Mouse (Mus musculus): Measurements from ENCODE around the gene Pin1rt1. TPM values are rescaled to one million over a fixed set of nuclear protein-coding genes. Genes with fewer than 3 reads are reported as not detected.
A peak's percentile ranks its signal among the peaks of the same experiment; 100 is the strongest.

The Pin1rt1 gene
- total and polyA plus RNA-seq, 2 experiments from 2014 or later = not detected

DNA sequence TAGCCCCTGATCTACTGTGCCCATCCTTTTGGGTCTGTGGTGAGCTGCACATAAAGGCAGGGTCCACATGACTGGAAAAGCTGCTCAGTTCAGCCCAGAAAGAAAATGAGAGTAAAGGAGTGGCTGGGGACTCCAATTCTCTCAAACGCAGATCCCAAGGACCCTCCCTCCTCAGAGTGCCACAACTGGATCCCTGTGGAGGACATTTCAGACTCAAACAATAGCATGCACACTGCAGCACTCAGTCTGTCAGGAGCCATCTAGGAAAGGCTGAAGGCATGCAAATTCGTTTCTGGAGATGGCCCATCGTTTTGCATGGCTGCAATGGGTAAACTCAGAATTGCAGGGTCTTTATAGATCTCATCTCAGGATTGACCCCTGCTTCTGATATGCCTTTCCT, 13.0 kb downstream of the Pin1rt1 start:
- no peak for ATAC-seq
- no peak for DNase-seq
- peaks cover 17% of the 10 kb centered on the region for H3K36me3 ChIP-seq (ENCODE audit: insufficient read depth)
- H3K4me3 ChIP-seq (ENCODE audit: low read depth, low read length) = no peak overlapping the region
- H3K9ac ChIP-seq = no peak overlapping the region
- 59% methylated on average over 3 of the region's 3 CpGs for WGBS
- TF ChIP-seq CTCF (IDR thresholded peaks at IDR 0.05; ENCODE audit: low read depth) = no peak
- H3K4me1 ChIP-seq (ENCODE audit: insufficient read depth) = no peaks in the 10 kb centered on the region
- no peaks in the 10 kb centered on the region for H3K27me3 ChIP-seq (ENCODE audit: insufficient read depth, low read length)
- H3K9me3 ChIP-seq (ENCODE audit: low read length) = no peaks in the 10 kb centered on the region
- H3K27ac ChIP-seq (ENCODE audit: low read depth, low read length) = no peak overlapping the region
- H3K4me2 ChIP-seq (ENCODE audit: low read depth) = no peak overlapping the region

DNA sequence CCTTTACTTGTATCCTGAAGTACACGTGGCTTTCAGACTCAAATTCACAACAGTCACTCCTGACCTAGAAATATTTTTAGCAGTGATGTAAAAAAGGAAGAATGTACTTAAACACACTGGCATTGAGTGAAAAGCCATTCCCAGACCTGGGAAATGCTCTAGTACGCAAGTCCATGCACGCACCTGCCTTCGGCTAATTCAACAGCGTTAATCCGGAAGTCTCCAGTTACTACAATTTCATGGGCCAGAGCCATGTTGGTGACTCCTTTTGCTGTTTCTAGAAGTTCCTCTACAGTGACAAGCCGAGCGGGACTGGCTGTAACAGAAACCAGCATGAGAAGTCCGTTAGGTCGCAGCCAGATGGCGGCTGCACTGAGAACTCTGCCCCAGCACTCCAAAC, 16.5 kb downstream of the Pin1rt1 start:
- Histone ChIP-seq H3K27me3 (ENCODE audit: insufficient read depth, low read length) (no peaks in the 10 kb centered on the region), H3K36me3 (ENCODE audit: insufficient read depth) (peaks cover 12% of the 10 kb centered on the region), H3K27ac (ENCODE audit: low read depth, low read length) (no peak overlapping the region), H3K4me1 (ENCODE audit: insufficient read depth) (no peaks in the 10 kb centered on the region), H3K9ac (no peak overlapping the region), H3K4me3 (ENCODE audit: low read depth, low read length) (no peak overlapping the region), H3K9me3 (ENCODE audit: low read length) (no peaks in the 10 kb centered on the region), H3K4me2 (ENCODE audit: low read depth) (no peak overlapping the region)
- DNase-seq (no peak), ATAC-seq (no peak)
- WGBS = 88% methylated on average over 11 of the region's 11 CpGs
- no peak for TF ChIP-seq CTCF (IDR thresholded peaks at IDR 0.05; ENCODE audit: low read depth)

DNA sequence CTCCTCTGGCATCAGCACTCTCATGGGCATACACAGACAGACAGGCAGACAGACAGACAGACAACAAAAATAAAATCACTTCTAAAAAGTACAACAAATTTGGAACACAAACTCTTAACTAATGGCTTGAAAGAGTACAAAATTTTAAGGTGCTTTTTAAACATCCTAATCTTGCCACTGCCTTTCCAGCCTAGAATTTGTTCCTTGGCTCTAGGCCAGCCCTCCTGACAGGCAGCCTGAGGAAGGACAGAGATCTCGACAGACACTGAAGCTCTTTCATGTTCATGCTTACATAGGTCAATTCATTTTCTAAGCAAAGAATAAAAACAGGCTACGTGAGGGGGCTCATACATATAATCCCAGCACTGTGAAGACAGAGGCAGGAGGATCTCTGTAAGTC, 23.6 kb downstream of the Pin1rt1 start:
- ATAC-seq (no peak), DNase-seq (no peak)
- H3K27me3 ChIP-seq (ENCODE audit: insufficient read depth, low read length) = no peaks in the 10 kb centered on the region
- no peak overlapping the region for H3K4me3 ChIP-seq (ENCODE audit: low read depth, low read length)
- no peak for TF ChIP-seq CTCF (IDR thresholded peaks at IDR 0.05; ENCODE audit: low read depth)
- no peak overlapping the region for H3K27ac ChIP-seq (ENCODE audit: low read depth, low read length)
- no peak overlapping the region for H3K9ac ChIP-seq
- H3K36me3 ChIP-seq (ENCODE audit: insufficient read depth) = peaks cover 13% of the 10 kb centered on the region
- 54% methylated on average over 2 of the region's 2 CpGs for WGBS
- no peaks in the 10 kb centered on the region for H3K9me3 ChIP-seq (ENCODE audit: low read length)
- no peak overlapping the region for H3K4me2 ChIP-seq (ENCODE audit: low read depth)
- H3K4me1 ChIP-seq (ENCODE audit: insufficient read depth) = no peaks in the 10 kb centered on the region

DNA sequence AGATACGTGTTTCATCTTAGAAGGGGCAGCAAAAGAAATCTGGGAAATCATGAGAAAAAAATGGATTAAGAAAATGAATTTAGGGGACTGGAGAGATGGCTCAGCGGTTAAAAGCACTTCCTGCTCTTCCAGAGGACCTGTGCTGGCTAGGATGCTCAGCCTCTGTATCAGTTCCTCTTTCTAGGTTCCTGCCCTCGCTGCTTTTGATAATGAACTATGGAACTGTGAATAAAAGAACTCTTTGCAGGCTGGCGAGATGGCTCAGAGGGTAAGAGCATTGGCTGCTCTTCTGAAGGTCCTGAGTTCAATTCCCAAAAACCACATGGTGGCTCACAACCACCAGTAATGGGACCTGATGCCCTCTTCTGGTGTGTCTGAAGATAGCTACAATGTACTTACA, 25.5 kb downstream of the Pin1rt1 start:
- DNase-seq (no peak), ATAC-seq (no peak)
- H3K9ac ChIP-seq = no peak overlapping the region
- no peak overlapping the region for H3K4me2 ChIP-seq (ENCODE audit: low read depth)
- H3K9me3 ChIP-seq (ENCODE audit: low read length) = no peaks in the 10 kb centered on the region
- no peaks in the 10 kb centered on the region for H3K27me3 ChIP-seq (ENCODE audit: insufficient read depth, low read length)
- WGBS = 69% methylated on average over 4 of the region's 4 CpGs
- no peak overlapping the region for H3K4me3 ChIP-seq (ENCODE audit: low read depth, low read length)
- no peaks in the 10 kb centered on the region for H3K4me1 ChIP-seq (ENCODE audit: insufficient read depth)
- peaks cover 17% of the 10 kb centered on the region for H3K36me3 ChIP-seq (ENCODE audit: insufficient read depth)
- no peak overlapping the region for H3K27ac ChIP-seq (ENCODE audit: low read depth, low read length)
- no peak for TF ChIP-seq CTCF (IDR thresholded peaks at IDR 0.05; ENCODE audit: low read depth)

DNA sequence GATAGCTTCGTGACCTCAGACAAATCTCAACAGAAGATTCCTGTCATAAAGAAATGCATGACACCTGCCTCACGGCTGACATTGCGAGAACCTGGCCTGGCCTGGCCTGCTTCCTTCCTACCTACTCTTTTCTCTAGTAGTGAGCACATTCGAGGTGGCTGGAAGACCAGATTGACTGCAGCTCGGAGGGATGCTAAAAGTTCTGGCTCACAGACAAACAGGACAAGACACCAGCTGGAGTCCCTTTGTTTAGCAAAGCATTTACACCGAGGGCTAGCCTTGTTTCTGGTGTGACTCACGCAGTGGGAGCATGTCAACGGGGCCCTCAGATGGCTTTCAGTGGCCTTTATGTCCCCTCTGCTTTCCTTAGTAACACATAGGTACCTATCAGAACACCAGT, 27.5 kb downstream of the Pin1rt1 start:
- WGBS = 72% methylated on average over 8 of the region's 8 CpGs
- Histone ChIP-seq H3K27ac (ENCODE audit: low read depth, low read length) (no peak overlapping the region), H3K4me2 (ENCODE audit: low read depth) (no peak overlapping the region), H3K9me3 (ENCODE audit: low read length) (no peaks in the 10 kb centered on the region), H3K36me3 (ENCODE audit: insufficient read depth) (peaks cover 29% of the 10 kb centered on the region), H3K4me1 (ENCODE audit: insufficient read depth) (no peaks in the 10 kb centered on the region), H3K9ac (no peak overlapping the region), H3K4me3 (ENCODE audit: low read depth, low read length) (no peak overlapping the region), H3K27me3 (ENCODE audit: insufficient read depth, low read length) (no peaks in the 10 kb centered on the region)
- ATAC-seq (no peak), DNase-seq (no peak)
- no peak for TF ChIP-seq CTCF (IDR thresholded peaks at IDR 0.05; ENCODE audit: low read depth)

DNA sequence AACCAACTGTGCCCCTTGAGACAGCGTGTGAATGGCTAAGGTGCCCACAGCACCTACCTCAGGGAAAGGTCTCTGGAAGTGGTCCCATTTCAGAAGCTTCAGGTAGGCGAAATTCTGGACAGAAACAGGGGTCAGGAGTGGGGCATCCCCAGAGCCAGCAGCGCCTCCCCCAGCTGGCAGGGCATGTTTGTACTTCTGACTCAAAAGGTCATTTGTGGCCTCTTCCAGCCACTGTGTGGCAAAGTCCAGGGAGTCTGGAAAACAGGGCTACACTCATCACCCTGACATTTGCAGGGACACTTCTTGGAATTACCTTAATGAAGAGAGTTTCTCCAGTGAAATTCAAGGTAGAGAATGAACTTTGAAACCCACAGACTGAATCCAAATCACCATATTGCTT, 27.9 kb downstream of the Pin1rt1 start:
- 91% methylated on average over 3 of the region's 3 CpGs for WGBS
- DNase-seq (no peak), ATAC-seq (no peak)
- no peak for TF ChIP-seq CTCF (IDR thresholded peaks at IDR 0.05; ENCODE audit: low read depth)
- Histone ChIP-seq H3K27ac (ENCODE audit: low read depth, low read length) (no peak overlapping the region), H3K4me3 (ENCODE audit: low read depth, low read length) (no peak overlapping the region), H3K36me3 (ENCODE audit: insufficient read depth) (peaks cover 33% of the 10 kb centered on the region), H3K9me3 (ENCODE audit: low read length) (no peaks in the 10 kb centered on the region), H3K9ac (no peak overlapping the region), H3K4me1 (ENCODE audit: insufficient read depth) (no peaks in the 10 kb centered on the region), H3K27me3 (ENCODE audit: insufficient read depth, low read length) (no peaks in the 10 kb centered on the region), H3K4me2 (ENCODE audit: low read depth) (no peak overlapping the region)

DNA sequence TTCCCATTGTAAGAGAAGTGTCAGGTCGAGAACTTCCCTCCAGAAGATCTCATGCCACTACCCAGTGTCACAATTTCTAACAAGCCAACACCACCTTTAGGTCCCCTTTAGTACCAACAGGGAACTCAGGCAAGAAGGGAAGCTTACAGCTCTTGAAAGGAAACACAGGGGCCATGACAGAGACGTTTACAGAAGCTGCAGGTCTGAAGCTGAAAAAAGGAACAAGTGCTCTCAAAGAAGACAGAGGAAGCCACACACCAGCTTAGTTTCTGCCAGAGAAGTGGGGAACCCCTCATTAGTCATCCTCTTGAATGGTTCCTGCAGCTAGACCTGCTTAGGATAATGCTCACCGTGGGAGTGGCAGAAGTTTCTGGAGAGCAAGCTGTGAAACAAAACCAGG, 28.9 kb downstream of the Pin1rt1 start:
- H3K36me3 ChIP-seq (ENCODE audit: insufficient read depth) = peaks cover 41% of the 10 kb centered on the region
- H3K9ac ChIP-seq = no peak overlapping the region
- no peak overlapping the region for H3K4me2 ChIP-seq (ENCODE audit: low read depth)
- DNase-seq = no peak
- no peak overlapping the region for H3K4me3 ChIP-seq (ENCODE audit: low read depth, low read length)
- no peak for TF ChIP-seq CTCF (IDR thresholded peaks at IDR 0.05; ENCODE audit: low read depth)
- H3K27ac ChIP-seq (ENCODE audit: low read depth, low read length) = no peak overlapping the region
- no peak for ATAC-seq
- H3K4me1 ChIP-seq (ENCODE audit: insufficient read depth) = no peaks in the 10 kb centered on the region
- no peaks in the 10 kb centered on the region for H3K27me3 ChIP-seq (ENCODE audit: insufficient read depth, low read length)
- no peaks in the 10 kb centered on the region for H3K9me3 ChIP-seq (ENCODE audit: low read length)
- WGBS = 71% methylated on average over 3 of the region's 3 CpGs

DNA sequence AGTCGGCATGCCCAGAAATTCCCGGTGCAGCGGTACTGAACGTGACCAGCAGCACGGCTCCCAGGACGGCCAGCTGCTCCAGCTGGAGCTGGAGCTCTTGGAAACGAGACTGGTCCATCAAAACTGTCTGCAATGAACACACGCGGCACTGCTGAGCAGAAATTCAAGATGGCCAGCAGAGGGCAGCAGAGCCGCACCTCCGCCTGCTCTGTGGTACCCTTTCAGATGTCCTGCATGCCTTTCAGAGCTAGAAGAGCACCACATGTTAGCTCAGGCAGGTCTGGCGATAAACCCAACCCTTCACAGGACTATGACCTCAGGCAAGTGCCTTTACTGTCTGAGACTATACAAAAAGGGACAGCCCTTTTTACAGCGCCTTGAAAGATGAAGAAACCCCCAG, 30.8 kb downstream of the Pin1rt1 start:
- Histone ChIP-seq H3K4me3 (ENCODE audit: low read depth, low read length) (no peak overlapping the region), H3K27me3 (ENCODE audit: insufficient read depth, low read length) (no peaks in the 10 kb centered on the region), H3K9me3 (ENCODE audit: low read length) (no peaks in the 10 kb centered on the region), H3K27ac (ENCODE audit: low read depth, low read length) (no peak overlapping the region), H3K4me2 (ENCODE audit: low read depth) (no peak overlapping the region), H3K9ac (no peak overlapping the region), H3K4me1 (ENCODE audit: insufficient read depth) (no peaks in the 10 kb centered on the region), H3K36me3 (ENCODE audit: insufficient read depth) (peaks cover 60% of the 10 kb centered on the region)
- ATAC-seq (peak; percentile 95), DNase-seq (peak; percentile 88)
- WGBS = 5% methylated on average over 13 of the region's 13 CpGs
- peak; percentile 99 for TF ChIP-seq CTCF (IDR thresholded peaks at IDR 0.05; ENCODE audit: low read depth)

Measured in forebrain, postnatal 0 days (tissue).